Mouse (Mus musculus) liver, adult 2 months (tissue): ENCODE results near the gene Aig1.

Experiments used
- CTCF ChIP-seq: fragments of 200-500 bp; IDR thresholded peaks from 2 replicates; pipeline ENCODE4 v1.5.1; 2011; ENCODE audit warnings: low read depth, low read length, control low read depth
- POLR2A ChIP-seq: fragments of 200-500 bp; IDR thresholded peaks from 2 replicates; pipeline ENCODE4 v1.6.1; 2011; ENCODE audit warnings: low read length, control low read depth; ENCODE audit not compliant: insufficient read depth; ENCODE audit errors: extremely low read depth

DNA sequence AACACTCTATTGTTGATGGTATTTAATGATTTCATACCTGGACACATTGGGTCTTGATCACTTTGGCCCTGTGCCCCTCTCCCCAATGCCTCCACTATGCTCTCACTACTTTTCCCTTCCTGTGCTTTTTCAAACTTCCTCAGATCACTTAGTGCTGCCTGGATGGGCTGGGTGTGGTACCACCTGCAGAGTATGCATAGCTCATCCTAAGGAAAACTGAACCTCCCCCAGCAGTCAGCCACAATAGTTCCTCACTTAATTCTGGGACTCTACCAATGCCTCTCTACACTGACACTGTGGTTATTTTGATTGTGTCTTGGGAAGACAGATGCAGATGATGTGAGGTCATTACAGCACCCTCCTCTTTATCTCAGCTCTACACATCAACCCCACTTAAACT lies 99.9 kb downstream of the Aig1 start:
- TF ChIP-seq POLR2A, result no peak
- no peak for TF ChIP-seq CTCF
